Mouse (Mus musculus): ENCODE measurements around the gene Gpr141.
"Not testable (repeated sequence)": the region's sequence is repeated elsewhere in the genome, so short reads cannot be mapped to it uniquely, and the experiment has no call there.

Gene Gpr141

GRCm38 (mm10) chr13:19824071-19824470 lies at the start of gene Gpr141:
Gene Gpr141, minus strand, starts transcription at chr13:19824257.
- peak; percentile 7 for DNase-seq (ENCODE audit: low spot score)

DNA sequence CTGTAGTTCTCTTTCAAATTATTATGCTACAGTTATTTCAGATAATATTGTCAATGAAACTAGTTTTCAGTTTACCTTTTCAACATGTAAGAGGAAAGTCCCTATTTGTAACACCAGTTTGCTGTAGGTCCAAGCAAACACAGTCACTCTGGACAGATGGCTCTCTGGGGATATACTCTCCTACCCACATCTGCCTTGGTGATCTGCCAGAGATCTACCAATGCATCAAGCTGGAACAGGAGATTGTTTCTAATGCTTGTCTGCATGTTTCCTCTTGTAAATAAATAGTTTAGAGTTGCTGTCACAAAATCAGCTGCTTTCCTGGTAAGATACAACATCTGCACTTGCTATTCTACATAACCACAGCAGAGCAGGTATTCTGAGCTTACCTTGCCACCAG lies 40.2 kb upstream of the Gpr141 start:
- peak; percentile 61 for DNase-seq (ENCODE audit: low spot score)

- DNase-seq (ENCODE audit: low spot score) = no peak
These were observed 30.7 kb upstream of the Gpr141 start for GRCm38 (mm10) chr13:19854629-19855333.

GRCm38 (mm10) chr13:19854049-19854448 lies 30.0 kb upstream of the Gpr141 start:
- no peak for DNase-seq (ENCODE audit: low spot score)

- DNase-seq (ENCODE audit: low spot score) = no peak
These were observed 19.4 kb upstream of the Gpr141 start for GRCm38 (mm10) chr13:19843448-19843847.

- no peak for DNase-seq (ENCODE audit: low spot score)
These were observed 18.6 kb upstream of the Gpr141 start for GRCm38 (mm10) chr13:19842707-19843106.

DNA sequence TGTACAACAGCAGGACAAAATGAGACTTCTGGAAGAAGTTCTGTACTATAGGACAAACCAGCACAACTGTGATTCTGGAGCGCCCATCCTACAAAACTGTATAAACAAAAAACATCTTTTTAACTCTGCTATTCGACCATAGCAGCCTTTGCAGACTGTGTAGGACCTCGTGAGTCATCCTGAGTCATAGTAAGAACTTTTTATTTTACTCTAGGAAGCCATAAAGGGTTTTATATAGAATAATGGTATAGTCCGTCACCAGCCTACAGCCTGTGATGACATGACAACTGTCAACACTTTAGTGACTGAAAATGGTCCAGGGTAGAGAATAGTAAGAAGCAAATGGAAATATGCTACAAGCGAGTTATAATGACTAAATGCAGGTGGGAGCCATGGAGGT lies 17.6 kb upstream of the Gpr141 start:
- no peak for DNase-seq (ENCODE audit: low spot score)

DNA sequence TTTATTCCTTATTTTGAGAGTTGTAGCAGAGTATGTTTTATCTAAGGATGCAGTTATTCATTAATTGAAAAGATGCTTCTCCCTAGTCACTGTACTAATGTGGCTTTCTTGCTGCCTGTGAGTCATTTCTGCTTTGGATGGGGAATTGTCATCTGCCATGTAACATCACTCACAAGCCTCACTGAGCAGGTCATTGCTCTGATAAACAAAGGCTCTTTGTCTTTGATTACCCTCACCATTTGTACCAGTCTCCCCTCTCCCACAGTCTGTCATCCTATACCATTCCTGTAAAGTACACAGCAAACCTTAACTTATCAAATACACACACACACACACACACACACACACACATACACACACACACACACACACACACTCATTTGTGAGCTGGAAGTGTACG lies 16.1 kb upstream of the Gpr141 start:
- no peak for DNase-seq (ENCODE audit: low spot score)

DNA sequence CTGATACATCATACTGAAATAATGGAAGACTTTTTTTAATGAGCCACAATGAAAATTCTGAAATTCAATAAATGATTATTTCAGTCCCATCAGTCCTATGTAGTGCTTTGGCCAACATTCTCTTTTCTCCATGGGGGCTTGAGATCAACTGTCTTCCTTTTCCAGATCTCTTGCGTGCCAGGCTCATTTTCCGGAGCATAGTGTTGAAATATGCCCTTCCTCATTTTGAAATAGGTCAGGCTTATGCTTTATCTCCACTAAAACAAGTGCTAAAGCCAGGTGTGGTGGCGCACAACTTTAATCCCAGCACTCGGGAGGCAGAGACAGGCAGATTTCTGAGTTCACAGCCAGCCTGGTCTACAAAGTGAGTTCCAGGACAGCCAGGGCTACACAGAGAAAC lies 6.5 kb upstream of the Gpr141 start:
- no peak for DNase-seq (ENCODE audit: low spot score)

- no peak for DNase-seq (ENCODE audit: low spot score)
These were observed 4.0 kb upstream of the Gpr141 start for GRCm38 (mm10) chr13:19828095-19828494.

DNA sequence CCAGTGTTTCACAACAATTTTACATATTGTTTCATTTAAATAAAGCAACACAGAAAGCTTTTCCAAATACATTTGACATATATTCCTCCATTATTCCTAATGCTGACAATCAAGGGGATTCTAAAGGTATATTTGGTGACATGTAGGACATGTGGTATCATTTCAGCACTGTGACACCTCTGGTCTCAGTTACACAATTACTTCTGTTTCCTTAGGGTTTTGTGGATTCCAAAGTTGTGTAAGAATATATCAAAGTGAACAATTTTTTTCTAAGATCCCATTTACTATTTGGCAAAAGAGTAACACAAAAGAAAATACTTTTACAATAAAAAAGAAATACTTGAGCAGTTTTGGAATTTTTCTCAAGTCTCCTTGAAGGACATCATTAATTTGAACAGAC lies 2.4 kb downstream of the Gpr141 start:
- DNase-seq (ENCODE audit: low spot score) = no peak

- no peak for DNase-seq (ENCODE audit: low spot score)
These were observed 4.1 kb downstream of the Gpr141 start for GRCm38 (mm10) chr13:19819926-19820325.

DNA sequence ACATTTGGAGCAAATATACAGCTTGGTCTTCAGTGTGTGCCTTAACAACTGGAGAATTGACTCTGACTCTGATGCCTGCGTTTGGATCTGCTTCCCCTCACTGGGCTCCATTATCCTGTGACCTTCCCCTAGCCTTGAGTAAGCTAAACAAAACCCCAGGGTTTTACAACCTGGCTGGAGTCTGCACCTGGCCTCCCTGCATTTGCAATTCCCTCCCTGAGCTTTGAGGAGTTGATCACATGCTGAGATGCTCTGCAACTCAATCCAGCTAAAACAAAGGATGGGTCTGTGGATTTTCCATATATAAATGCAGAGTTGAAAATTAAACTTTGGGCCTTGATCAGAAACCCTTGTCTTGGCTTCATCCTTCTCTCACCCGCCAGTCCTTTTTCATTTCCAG lies 4.8 kb downstream of the Gpr141 start:
- no peak for DNase-seq (ENCODE audit: low spot score)

GRCm38 (mm10) chr13:19794942-19795341 lies 29.1 kb downstream of the Gpr141 start:
- no peak for DNase-seq (ENCODE audit: low spot score)

DNA sequence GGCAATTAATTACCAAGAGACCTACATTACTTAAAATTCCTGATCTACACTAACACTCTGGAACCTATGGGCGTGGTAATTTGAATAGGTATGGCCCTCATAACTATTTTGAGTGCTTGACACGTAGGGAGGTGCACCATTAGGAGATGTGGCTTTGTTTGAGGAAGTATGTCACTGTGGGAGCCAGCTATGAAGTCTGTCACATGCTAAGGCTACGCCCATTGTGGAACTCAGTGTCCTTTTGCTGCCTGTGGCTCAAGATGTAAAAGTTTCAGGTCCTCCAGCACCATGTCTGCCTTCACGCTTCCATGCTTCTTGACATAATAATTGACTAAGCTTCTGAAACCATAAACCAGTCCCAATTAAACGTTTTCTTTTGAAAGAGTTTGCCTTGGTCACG lies 29.6 kb downstream of the Gpr141 start:
- no peak for DNase-seq (ENCODE audit: low spot score)

GRCm38 (mm10) chr13:19793761-19794160 lies 30.3 kb downstream of the Gpr141 start:
- DNase-seq (ENCODE audit: low spot score) = no peak

DNA sequence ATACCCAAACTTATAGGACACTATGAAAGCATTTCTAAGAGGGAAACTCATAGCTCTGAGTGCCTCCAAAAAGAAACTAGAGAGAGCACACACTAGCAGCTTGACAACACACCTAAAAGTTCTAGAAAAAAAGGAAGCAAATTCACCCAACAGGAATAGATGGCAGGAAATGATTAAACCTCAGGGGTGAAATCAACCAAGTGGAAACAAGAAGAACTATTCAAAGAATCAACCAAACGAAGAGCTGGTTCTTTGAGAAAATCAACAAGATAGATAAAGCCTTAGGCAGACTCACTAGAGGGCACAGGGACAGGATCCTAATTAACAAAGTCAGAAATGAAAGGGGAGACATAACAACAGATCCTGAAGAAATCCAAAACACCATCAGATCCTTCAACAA lies 36.1 kb downstream of the Gpr141 start:
- DNase-seq (ENCODE audit: low spot score) = not testable (repeated sequence)

- DNase-seq (ENCODE audit: low spot score) = peak; percentile 58
These were observed 53.9 kb downstream of the Gpr141 start for GRCm38 (mm10) chr13:19770163-19770562.

- DNase-seq (ENCODE audit: low spot score) = no peak
These were observed 56.9 kb downstream of the Gpr141 start for GRCm38 (mm10) chr13:19767202-19767601.

DNA sequence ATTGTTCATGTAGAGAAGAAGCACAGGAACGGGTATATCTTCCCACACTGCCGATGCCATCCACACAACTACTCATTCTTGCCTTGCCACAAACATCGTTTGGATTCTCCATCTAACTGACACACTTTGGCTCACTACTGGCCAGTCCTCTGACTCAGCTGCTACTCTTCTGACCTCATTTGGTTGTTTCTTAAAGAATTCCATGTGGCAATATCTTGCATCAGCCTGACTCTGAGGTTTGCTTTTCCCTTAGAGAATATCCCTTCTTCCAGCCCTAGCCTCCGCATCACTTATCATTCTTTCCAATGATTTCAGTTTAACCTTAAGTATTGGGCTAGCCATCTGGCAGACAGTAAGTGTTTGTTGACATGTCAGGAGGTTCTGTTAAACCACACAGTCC lies 59.8 kb downstream of the Gpr141 start:
- peak; percentile 64 for DNase-seq (ENCODE audit: low spot score)

GRCm38 (mm10) chr13:19763211-19763610 lies 60.8 kb downstream of the Gpr141 start:
- peak; percentile 69 for DNase-seq (ENCODE audit: low spot score)

GRCm38 (mm10) chr13:19745741-19746140 lies 78.3 kb downstream of the Gpr141 start:
- DNase-seq (ENCODE audit: low spot score) = peak; percentile 8

GRCm38 (mm10) chr13:19744536-19744935 lies 79.5 kb downstream of the Gpr141 start:
- DNase-seq (ENCODE audit: low spot score) = peak; percentile 50

GRCm38 (mm10) chr13:19734597-19734996 lies 89.5 kb downstream of the Gpr141 start:
- DNase-seq (ENCODE audit: low spot score) = no peak

Data from adipocyte (in vitro differentiated cells).